Mouse (Mus musculus) erythroblast, adult 5-6 weeks (primary cell): ENCODE results near the gene Diexf. TPM values are rescaled to one million over a fixed set of nuclear protein-coding genes. Genes with fewer than 3 reads are reported as not detected.

Source experiments
- ATAC-seq: replicated peaks from 2 replicates; pipeline ENCODE4 v1.8.0; 2016; ENCODE audit warnings: moderate number of reproducible peaks, mild to moderate bottlenecking, moderate TSS enrichment, inconsistent platforms; ENCODE audit not compliant: poor library complexity, low FRiP score, severe bottlenecking
- total RNA-seq, 2 experiments: library from RNA; stranded (forward) in 1 of 2; stranded (reverse) in 1 of 2; fragments of 150-400 nt in 1 of 2; fragments of 200-764, 138-1000 nt in 1 of 2; gene quantifications; 2 replicates each; pipeline versions ENCODE4 v1.2.3 to v1.2.4; 2015 to 2017; ENCODE audit warnings: low replicate concordance in 2 of 2

The Diexf gene
- total RNA-seq, 2 experiments from 2014 or later, result 1.9 to 2.7 TPM

- ATAC-seq, result no peak
These were observed 12.5 kb upstream of the Diexf start for GRCm38 (mm10) chr1:193142517-193143062.

GRCm38 (mm10) chr1:193141118-193141517 lies 11.0 kb upstream of the Diexf start:
- no peak for ATAC-seq

GRCm38 (mm10) chr1:193138669-193139068 lies 8.6 kb upstream of the Diexf start:
- ATAC-seq, result no peak

- ATAC-seq, result no peak
These were observed 8.0 kb upstream of the Diexf start for GRCm38 (mm10) chr1:193138087-193138486.

GRCm38 (mm10) chr1:193133726-193134125 lies 3.7 kb upstream of the Diexf start:
- no peak for ATAC-seq

- ATAC-seq, result no peak
These were observed 2.3 kb upstream of the Diexf start for GRCm38 (mm10) chr1:193132385-193132784.

GRCm38 (mm10) chr1:193131311-193131948 lies 1.4 kb upstream of the Diexf start:
- ATAC-seq, result no peak

- no peak for ATAC-seq
These were observed 767 bp upstream of the Diexf start for GRCm38 (mm10) chr1:193130839-193131238.

- peak; percentile 19 for ATAC-seq
These were observed 369 bp upstream of the Diexf start for GRCm38 (mm10) chr1:193130456-193130825.

- no peak for ATAC-seq
These were observed 751 bp downstream of the Diexf start for GRCm38 (mm10) chr1:193129321-193129720.

GRCm38 (mm10) chr1:193128055-193128454 lies 2.0 kb downstream of the Diexf start:
- ATAC-seq, result no peak

GRCm38 (mm10) chr1:193125835-193126234 lies 4.2 kb downstream of the Diexf start:
- ATAC-seq, result no peak

GRCm38 (mm10) chr1:193123290-193123689 lies 6.8 kb downstream of the Diexf start:
- no peak for ATAC-seq

GRCm38 (mm10) chr1:193122793-193123192 lies 7.3 kb downstream of the Diexf start:
- no peak for ATAC-seq

- no peak for ATAC-seq
These were observed 18.0 kb downstream of the Diexf start for GRCm38 (mm10) chr1:193112093-193112492.

- ATAC-seq, result no peak
These were observed 27.1 kb downstream of the Diexf start for GRCm38 (mm10) chr1:193102996-193103395.

- ATAC-seq, result no peak
These were observed 27.5 kb downstream of the Diexf start for GRCm38 (mm10) chr1:193102556-193102955.

GRCm38 (mm10) chr1:193102029-193102428 lies 28.0 kb downstream of the Diexf start:
- no peak for ATAC-seq

- ATAC-seq, result no peak
These were observed 31.1 kb downstream of the Diexf start for GRCm38 (mm10) chr1:193098946-193099345.

- no peak for ATAC-seq
These were observed 36.5 kb downstream of the Diexf start for GRCm38 (mm10) chr1:193093596-193093995.

- no peak for ATAC-seq
These were observed 37.3 kb downstream of the Diexf start for GRCm38 (mm10) chr1:193092771-193093170.

- ATAC-seq, result no peak
These were observed 39.2 kb downstream of the Diexf start for GRCm38 (mm10) chr1:193090894-193091293.
